Mouse (Mus musculus) myocyte (in vitro differentiated cells): ENCODE data around the gene Olfr1104. TPM values are rescaled to one million over a fixed set of nuclear protein-coding genes. Genes with fewer than 3 reads are reported as not detected.

ENCODE experiments used
- H3K27me3 ChIP-seq: one replicate; pipeline ENCODE4 v1.6.1; 2011; ENCODE audit not compliant: control insufficient read depth, insufficient read depth, insufficient read length
- H3K36me3 ChIP-seq: one replicate; pipeline ENCODE4 v1.6.1; 2011; ENCODE audit not compliant: control insufficient read depth, insufficient read depth
- H3K4me2 ChIP-seq: one replicate; pipeline ENCODE4 v1.6.1; 2011; ENCODE audit warnings: low read depth, control low read depth
- H3K4me3 ChIP-seq: one replicate; pipeline ENCODE4 v1.5.1; 2011; ENCODE audit warnings: mild to moderate bottlenecking, control low read depth, moderate library complexity
- H3K79me2 ChIP-seq: one replicate; pipeline ENCODE4 v1.6.1; 2011; ENCODE audit not compliant: control insufficient read depth, insufficient read depth
- H3ac ChIP-seq: one replicate; pipeline ENCODE4 v1.6.1; 2011; ENCODE audit not compliant: control insufficient read depth, insufficient read length
- CEBPB ChIP-seq: IDR thresholded peaks from 2 replicates; pipeline ENCODE4 v1.6.1; 2011; ENCODE audit warnings: mild to moderate bottlenecking, moderate library complexity; ENCODE audit not compliant: poor library complexity, insufficient read depth, severe bottlenecking
- E2F4 ChIP-seq: IDR thresholded peaks from one replicate; pipeline ENCODE4 v1.6.1; 2011; ENCODE audit warnings: mild to moderate bottlenecking, control low read depth, moderate library complexity; ENCODE audit not compliant: insufficient read depth
- MAX ChIP-seq: IDR thresholded peaks from one replicate; pipeline ENCODE4 v1.6.1; 2011; ENCODE audit warnings: low read depth, mild to moderate bottlenecking, control low read depth
- MYOD1 ChIP-seq, 3 experiments: IDR thresholded peaks; one replicate each; pipeline ENCODE4 v1.6.1; 2011; ENCODE audit warnings: control low read depth in 2 of 3, low read depth in 2 of 3, mild to moderate bottlenecking in 2 of 3, moderate library complexity in 1 of 3; ENCODE audit not compliant: insufficient read length in 2 of 3, control insufficient read depth in 1 of 3
- MYOG ChIP-seq, 3 experiments: IDR thresholded peaks; one replicate each; pipeline ENCODE4 v1.6.1; 2011; ENCODE audit warnings: control low read depth in 2 of 3, low read depth in 2 of 3, mild to moderate bottlenecking in 2 of 3; ENCODE audit not compliant: insufficient read length in 2 of 3, control insufficient read depth in 1 of 3, insufficient read depth in 1 of 3
- POLR2A ChIP-seq: IDR thresholded peaks from one replicate; pipeline ENCODE4 v1.6.1; 2011; ENCODE audit warnings: low read depth, mild to moderate bottlenecking, control low read depth, moderate library complexity; ENCODE audit not compliant: insufficient read length
- POLR2AphosphoS2 ChIP-seq: IDR thresholded peaks from one replicate; pipeline ENCODE4 v1.6.1; 2011; ENCODE audit warnings: low read depth, control low read depth; ENCODE audit not compliant: insufficient read length
- REST ChIP-seq: IDR thresholded peaks from one replicate; pipeline ENCODE4 v1.6.1; 2011; ENCODE audit warnings: mild to moderate bottlenecking, control low read depth, moderate library complexity; ENCODE audit not compliant: insufficient read depth, insufficient read length
- SRF ChIP-seq: IDR thresholded peaks from one replicate; pipeline ENCODE4 v1.6.1; 2011; ENCODE audit warnings: low read depth; ENCODE audit not compliant: control insufficient read depth, insufficient read length
- TCF12 ChIP-seq: IDR thresholded peaks from one replicate; pipeline ENCODE4 v1.6.1; 2011; ENCODE audit warnings: mild to moderate bottlenecking, control low read depth; ENCODE audit not compliant: poor library complexity, insufficient read depth, severe bottlenecking
- TCF3 ChIP-seq: IDR thresholded peaks from one replicate; pipeline ENCODE4 v1.6.1; 2011; ENCODE audit warnings: low read depth, control low read depth; ENCODE audit not compliant: insufficient read length
- USF1 ChIP-seq: IDR thresholded peaks from one replicate; pipeline ENCODE4 v1.6.1; 2011; ENCODE audit warnings: low read depth, mild to moderate bottlenecking, control low read depth, moderate library complexity
- polyA plus RNA-seq: library from polyadenylated mRNA; unstranded; fragments of >200 nt; fragmentation: generic; extraction: Trizol; gene quantifications from one replicate; pipeline ENCODE4 v1.2.1, GENCODE M21; 2012; ENCODE audit warnings: missing spikeins

Olfr1104 gene
- not detected for polyA plus RNA-seq

GRCm38 (mm10) chr2:87026980-87027379 lies at the start of gene Olfr1104:
Gene Olfr1104 (minus strand): TSS chr2:87027080.
- no peaks in the 10 kb centered on the region for H3K79me2 ChIP-seq
- TF ChIP-seq USF1, result no peak
- TF ChIP-seq MYOD1 (IDR thresholded peaks at IDR 0.05; ENCODE audit: control insufficient read depth in 1 of 3, insufficient read length in 2 of 3, low read depth in 2 of 3), result no peak
- no peak for TF ChIP-seq POLR2AphosphoS2
- no peak for TF ChIP-seq SRF
- TF ChIP-seq MAX, result no peak
- no peak for TF ChIP-seq POLR2A
- TF ChIP-seq E2F4, result no peak
- no peak for TF ChIP-seq CEBPB
- TF ChIP-seq TCF3, result no peak
- no peak for TF ChIP-seq TCF12
- no peaks in the 10 kb centered on the region for H3K27me3 ChIP-seq
- no peak within 1 kb of the TSS for H3K4me2 ChIP-seq
- H3K36me3 ChIP-seq, result no peaks in the 10 kb centered on the region
- no peak within 1 kb of the TSS for H3K4me3 ChIP-seq
- H3ac ChIP-seq, result no peak within 1 kb of the TSS

- Histone ChIP-seq H3K4me3 (no peak within 1 kb of the TSS), H3K27me3 (no peaks in the 10 kb centered on the region), H3K79me2 (no peaks in the 10 kb centered on the region), H3K36me3 (no peaks in the 10 kb centered on the region), H3K4me2 (no peak within 1 kb of the TSS), H3ac (no peak within 1 kb of the TSS)
- TF ChIP-seq E2F4 (no peak), POLR2A (no peak), TCF3 (no peak), MAX (no peak), TCF12 (no peak)
Observed at GRCm38 (mm10) chr2:87075717-87076116, 48.8 kb upstream of the Olfr1104 start, which contains the start of gene Olfr1107. Gene Olfr1107 (minus strand): TSS chr2:87075817.

GRCm38 (mm10) chr2:87052173-87052572 lies 25.3 kb upstream of the Olfr1104 start, which contains the start of gene Olfr1106:
Gene Olfr1106 (minus strand): TSS chr2:87052273.
- H3K4me2 ChIP-seq, result no peak within 1 kb of the TSS
- H3K36me3 ChIP-seq, result no peaks in the 10 kb centered on the region
- TF ChIP-seq CEBPB (no peak), TCF3 (no peak), MYOG (IDR thresholded peaks at IDR 0.05; ENCODE audit: control insufficient read depth in 1 of 3, insufficient read depth in 1 of 3, insufficient read length in 2 of 3, low read depth in 2 of 3) (no peak), USF1 (no peak), POLR2AphosphoS2 (no peak), E2F4 (no peak), TCF12 (no peak), SRF (no peak), MAX (no peak), POLR2A (no peak), REST (no peak), MYOD1 (IDR thresholded peaks at IDR 0.05; ENCODE audit: control insufficient read depth in 1 of 3, insufficient read length in 2 of 3, low read depth in 2 of 3) (no peak)
- no peak within 1 kb of the TSS for H3ac ChIP-seq
- no peaks in the 10 kb centered on the region for H3K27me3 ChIP-seq
- no peaks in the 10 kb centered on the region for H3K79me2 ChIP-seq
- no peak within 1 kb of the TSS for H3K4me3 ChIP-seq

GRCm38 (mm10) chr2:87036431-87036830 lies 9.6 kb upstream of the Olfr1104 start, which contains the start of gene Olfr1105:
Gene Olfr1105 (minus strand): TSS chr2:87036531.
- TF ChIP-seq TCF3 (no peak), POLR2AphosphoS2 (no peak), CEBPB (no peak), MYOD1 (IDR thresholded peaks at IDR 0.05; ENCODE audit: control insufficient read depth in 1 of 3, insufficient read length in 2 of 3, low read depth in 2 of 3) (no peak), SRF (no peak)
- no peak within 1 kb of the TSS for H3K4me3 ChIP-seq

GRCm38 (mm10) chr2:86998098-86998497 lies 28.8 kb downstream of the Olfr1104 start, which contains the start of gene Olfr1102:
Gene Olfr1102 (plus strand): TSS chr2:86998398.
- Histone ChIP-seq H3K4me3 (no peak within 1 kb of the TSS), H3K27me3 (no peaks in the 10 kb centered on the region), H3K4me2 (no peak within 1 kb of the TSS), H3ac (no peak within 1 kb of the TSS), H3K79me2 (no peaks in the 10 kb centered on the region), H3K36me3 (no peaks in the 10 kb centered on the region)
- no peak for TF ChIP-seq MAX
- no peak for TF ChIP-seq POLR2A
- TF ChIP-seq TCF12, result no peak
- TF ChIP-seq MYOG (IDR thresholded peaks at IDR 0.05; ENCODE audit: control insufficient read depth in 1 of 3, insufficient read depth in 1 of 3, insufficient read length in 2 of 3, low read depth in 2 of 3), result no peak
- TF ChIP-seq CEBPB, result no peak
- TF ChIP-seq SRF, result no peak
- no peak for TF ChIP-seq USF1

More at GRCm38 (mm10) chr2:87036431-87036830, 9.6 kb upstream of the Olfr1104 start, which contains the start of gene Olfr1105:
- Histone ChIP-seq H3K4me2 (no peak within 1 kb of the TSS), H3K79me2 (no peaks in the 10 kb centered on the region), H3K36me3 (no peaks in the 10 kb centered on the region), H3ac (no peak within 1 kb of the TSS), H3K27me3 (no peaks in the 10 kb centered on the region)
